Mouse (Mus musculus) R1 (cell line): ENCODE measurements around the gene Bpnt1.
A peak's percentile ranks its signal among the peaks of the same experiment; 100 is the strongest.
"Not testable (repeated sequence)": the region's sequence is repeated elsewhere in the genome, so short reads cannot be mapped to it uniquely, and the experiment has no call there.

ENCODE experiments used
- DNase-seq: peaks from one replicate; pipeline ENCODE4 v3.0.0-alpha.2; 2018; ENCODE audit warnings: low read depth, low spot score

The Bpnt1 gene

DNA sequence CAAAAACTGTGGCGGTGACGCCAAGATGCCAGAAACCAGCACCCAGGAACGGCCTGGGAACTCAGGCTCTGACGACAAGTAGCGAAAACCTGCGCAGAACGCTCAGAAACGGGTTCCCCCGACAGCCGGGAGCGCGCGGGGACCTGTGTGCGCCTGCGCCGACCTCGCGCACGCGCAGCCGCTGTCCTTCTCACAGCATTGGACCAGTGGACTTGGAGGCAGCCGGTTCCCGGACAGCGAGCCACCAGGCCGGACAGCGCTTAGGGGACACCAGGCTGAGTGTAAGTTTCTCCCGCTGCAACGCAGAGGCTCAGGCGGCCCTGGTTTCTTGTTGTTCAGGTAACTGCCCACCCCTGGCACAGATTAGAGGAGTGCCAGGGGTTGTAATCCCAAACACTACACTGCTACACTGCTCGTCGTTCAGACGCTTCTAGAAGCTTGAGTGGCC, at the start of gene Bpnt1:
Bpnt1 (plus strand) TSS at position 167 of the 448 bp plus-strand sequence.
- DNase-seq = peak; percentile 90

- no peak for DNase-seq
Observed at GRCm38 (mm10) chr1:185282846-185283245, 49.1 kb upstream of the Bpnt1 start.

- DNase-seq = no peak
Observed at GRCm38 (mm10) chr1:185283247-185283646, 48.7 kb upstream of the Bpnt1 start.

GRCm38 (mm10) chr1:185284740-185285139, 47.2 kb upstream of the Bpnt1 start:
- no peak for DNase-seq

DNA sequence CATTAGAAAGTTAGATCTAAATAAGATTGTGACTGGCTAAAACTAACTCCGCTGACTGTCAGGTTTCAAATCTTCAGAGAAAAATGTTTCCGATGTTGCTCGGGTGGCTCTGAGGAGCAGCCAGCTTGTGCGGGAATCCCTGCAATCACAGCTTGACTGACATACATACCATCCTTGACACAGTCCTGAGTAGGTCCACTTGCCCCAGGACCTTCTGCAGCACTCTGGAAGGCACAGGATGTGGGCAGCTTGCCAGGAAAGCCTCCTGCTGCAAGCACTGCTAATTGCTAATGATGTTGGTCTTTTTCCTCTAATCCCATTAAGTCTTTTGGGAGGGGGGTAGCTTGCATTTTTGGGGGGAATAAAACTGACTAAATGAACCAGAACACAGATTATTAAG, 46.8 kb upstream of the Bpnt1 start:
- no peak for DNase-seq

DNA sequence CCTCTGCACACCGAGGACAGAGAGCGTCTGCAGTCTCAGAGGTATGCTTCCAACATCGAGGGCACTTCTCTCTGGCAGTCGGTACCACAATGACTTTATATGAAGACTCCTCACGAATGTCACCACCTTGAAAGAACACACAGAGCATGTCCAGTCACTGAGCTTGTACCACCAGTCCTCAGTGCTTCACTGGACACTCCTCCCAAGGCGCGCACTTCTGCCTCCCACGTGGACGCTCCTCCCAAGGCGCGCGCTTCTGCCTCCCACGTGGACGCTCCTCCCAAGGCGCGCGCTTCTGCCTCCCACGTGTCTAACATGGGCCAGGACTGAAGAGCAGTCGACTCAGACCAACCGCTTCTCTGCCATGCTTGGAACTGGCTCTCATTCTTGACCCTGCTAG, 44.9 kb upstream of the Bpnt1 start:
- DNase-seq = no peak

GRCm38 (mm10) chr1:185289231-185289630, 42.7 kb upstream of the Bpnt1 start:
- no peak for DNase-seq

GRCm38 (mm10) chr1:185291336-185291735, 40.6 kb upstream of the Bpnt1 start:
- DNase-seq = no peak

DNA sequence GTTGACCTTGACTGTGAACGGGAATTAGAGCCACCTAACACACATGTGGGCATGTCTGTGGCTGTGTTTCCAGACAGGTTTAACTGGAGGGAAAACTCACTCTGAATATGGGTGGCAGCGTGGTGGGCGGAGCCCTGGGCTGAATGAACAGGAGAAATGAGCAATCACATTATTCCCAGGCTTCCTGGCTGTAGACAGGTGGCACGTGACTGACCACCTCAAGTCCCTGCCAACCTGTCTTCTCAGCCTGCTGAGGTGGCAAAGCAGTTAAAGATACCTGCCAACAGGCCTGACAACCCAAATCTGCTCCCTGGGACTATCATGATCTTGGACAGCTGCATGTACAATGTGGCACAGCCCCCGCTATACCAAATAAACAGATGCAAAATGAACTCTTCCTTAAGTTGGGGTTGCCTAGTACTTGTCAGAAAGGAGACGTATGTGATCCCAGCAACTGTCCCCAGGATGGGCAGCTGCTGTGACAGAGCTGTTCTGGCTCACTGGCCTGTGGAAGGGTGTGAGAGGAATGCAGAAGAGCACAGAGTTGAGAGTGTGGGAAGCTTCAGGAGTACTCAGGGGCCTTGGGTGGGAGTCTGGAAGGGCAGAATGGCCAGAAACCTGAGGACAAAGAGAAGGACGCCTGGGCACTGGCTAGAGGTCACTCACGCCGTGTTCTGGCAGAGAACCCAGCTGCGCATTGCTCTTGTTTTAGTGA, 39.1 kb upstream of the Bpnt1 start:
- no peak for DNase-seq

DNA sequence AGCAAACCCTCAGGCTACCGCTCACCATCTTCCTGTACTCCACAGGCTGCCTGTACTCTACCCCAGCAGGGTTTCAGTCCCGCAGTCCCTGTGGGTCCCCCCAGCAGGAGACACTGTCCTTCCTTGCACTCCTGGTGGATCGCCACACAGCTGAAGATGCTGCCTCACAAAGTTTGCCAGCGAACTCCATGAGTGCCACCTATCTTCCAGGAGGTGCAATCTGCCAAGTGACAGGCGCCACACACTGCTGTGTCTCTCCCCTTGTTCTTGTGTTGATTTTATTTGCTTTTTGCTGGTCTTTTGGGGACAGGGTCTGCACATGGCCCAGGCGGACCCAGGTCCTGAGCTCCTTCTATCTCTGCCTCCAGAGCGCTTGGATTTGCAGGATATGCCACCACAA, 35.1 kb upstream of the Bpnt1 start:
- no peak for DNase-seq

- no peak for DNase-seq
Observed at GRCm38 (mm10) chr1:185298496-185298895, 33.5 kb upstream of the Bpnt1 start.

GRCm38 (mm10) chr1:185302816-185303215, 29.1 kb upstream of the Bpnt1 start:
- peak; percentile 50 for DNase-seq

GRCm38 (mm10) chr1:185306836-185307235, 25.1 kb upstream of the Bpnt1 start:
- no peak for DNase-seq

DNA sequence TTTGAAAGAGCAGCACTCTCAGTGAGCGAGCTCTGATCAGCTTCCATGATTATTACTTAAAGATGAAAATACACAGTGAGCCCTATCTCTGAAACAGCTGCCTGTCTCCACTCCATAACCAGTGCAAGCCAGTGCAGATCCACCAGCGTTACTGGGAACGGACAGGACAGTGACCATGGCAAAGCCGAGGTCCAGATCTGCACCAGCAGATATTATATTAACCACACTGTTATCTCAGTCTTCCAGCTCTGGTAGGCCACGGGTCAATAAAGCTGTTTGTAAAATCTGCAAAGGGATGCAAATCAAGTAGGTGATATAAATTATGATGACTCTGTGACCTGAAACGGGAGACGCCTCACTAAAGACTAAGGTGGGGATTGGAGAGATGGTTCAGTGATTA, 24.3 kb upstream of the Bpnt1 start:
- DNase-seq = no peak

GRCm38 (mm10) chr1:185308334-185308733, 23.6 kb upstream of the Bpnt1 start:
- DNase-seq = no peak

DNA sequence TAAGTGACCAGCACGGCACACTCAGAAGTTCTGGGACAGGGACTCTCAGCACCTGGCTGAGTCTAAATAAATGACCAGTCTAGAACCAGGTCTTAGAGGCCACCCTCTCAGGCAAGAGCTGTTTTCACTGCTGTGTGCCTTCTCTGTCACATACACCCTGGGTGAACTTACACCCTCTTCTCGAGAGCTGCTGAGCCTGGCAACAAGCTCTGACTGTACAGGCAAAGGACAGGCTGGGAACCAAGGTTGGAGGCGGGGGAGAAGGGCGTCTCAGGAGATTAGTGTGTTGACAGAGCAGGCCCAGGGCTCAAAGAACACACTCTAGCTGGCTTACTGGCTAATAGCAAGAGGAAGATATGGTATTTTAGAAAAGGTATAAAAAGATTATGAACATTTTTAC, 23.0 kb upstream of the Bpnt1 start:
- no peak for DNase-seq

DNA sequence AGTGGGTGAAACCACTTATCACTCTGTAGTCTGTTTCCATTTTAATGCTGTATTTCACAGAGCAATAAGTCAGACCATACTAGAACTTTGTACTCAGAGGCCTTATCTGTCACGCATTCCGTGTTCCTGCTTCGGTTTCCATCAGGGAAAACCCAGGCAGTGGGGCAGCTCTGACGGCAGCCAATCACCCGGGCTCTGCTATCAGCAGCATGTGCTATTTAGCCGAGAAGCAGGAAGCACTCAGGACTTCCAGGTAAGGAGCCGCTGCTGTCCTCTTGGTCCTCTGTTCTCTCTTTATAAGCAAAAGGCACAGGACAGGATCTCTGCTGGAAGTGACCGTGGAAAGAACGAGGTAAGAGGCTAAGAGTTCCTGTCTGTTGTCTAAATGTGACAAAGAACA, 20.0 kb upstream of the Bpnt1 start:
- DNase-seq = no peak

DNA sequence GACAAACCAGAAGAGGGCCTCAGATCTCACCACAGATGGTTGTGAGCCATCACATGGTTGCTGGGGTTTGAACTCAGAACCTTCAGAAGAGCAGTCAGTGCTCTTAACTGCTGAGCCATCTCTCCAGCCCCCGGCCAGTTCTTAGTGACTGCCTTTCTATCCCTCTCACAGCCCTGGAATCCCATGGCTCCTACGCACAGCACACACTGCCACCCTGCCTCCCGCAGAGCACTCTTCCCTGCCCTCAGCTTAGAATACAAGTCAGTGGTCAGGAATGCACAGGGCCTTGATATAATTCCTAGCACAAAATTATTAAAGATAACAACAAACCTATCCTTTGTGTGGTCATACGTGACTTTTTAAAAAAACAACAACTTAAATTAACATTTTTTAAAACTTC, 17.4 kb upstream of the Bpnt1 start:
- no peak for DNase-seq

GRCm38 (mm10) chr1:185315846-185316568, 15.9 kb upstream of the Bpnt1 start:
- no peak for DNase-seq

GRCm38 (mm10) chr1:185327754-185328345, 4.1 kb upstream of the Bpnt1 start:
- not testable (repeated sequence) for DNase-seq

DNA sequence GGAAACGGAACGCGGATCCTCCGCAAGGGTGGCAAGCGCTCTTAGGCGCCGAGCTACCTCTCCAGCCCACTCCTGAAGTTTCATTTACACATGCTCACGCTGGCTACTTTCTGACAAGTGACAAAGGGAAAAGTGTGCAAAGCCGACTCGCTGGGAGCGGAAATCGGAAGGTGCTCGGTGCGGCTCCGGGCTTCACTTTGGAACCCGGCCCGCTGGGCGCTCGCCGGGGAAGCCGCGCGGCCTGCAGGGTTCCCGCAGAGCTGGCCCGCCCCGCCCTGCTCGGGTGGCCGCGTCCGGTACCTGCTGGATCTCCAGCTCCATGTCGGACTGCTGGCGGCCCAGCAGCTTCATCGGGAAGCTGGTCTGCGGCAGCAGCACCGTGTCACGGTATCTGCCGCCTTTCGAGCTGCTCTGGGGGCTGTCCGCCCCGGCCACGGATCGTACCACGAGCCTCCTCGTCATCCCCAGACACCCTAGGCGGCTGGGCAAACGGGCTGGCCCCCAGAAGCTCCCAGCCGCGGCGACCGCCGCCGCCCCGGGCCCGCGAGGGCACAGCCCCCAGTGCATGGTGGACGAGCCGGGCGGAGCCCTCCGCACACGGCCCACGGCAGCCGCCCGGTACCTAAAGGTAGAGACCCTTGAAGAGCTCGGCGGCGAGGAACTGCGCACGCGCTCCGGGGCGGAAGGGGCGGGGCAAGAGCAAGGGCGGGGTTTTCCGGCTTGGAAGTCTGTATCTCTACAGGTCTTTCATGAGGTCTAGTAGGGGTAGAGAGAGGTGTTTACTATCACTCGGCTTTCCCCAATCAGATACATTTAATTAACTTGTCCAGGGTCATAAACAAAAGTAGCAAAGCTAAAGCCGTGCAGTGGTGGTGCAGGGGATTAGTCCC, 3.0 kb upstream of the Bpnt1 start, which contains the start of gene Iars2:
Iars2 (minus strand) TSS at position 676 of the 890 bp plus-strand sequence.
- DNase-seq = peak; percentile 93

DNA sequence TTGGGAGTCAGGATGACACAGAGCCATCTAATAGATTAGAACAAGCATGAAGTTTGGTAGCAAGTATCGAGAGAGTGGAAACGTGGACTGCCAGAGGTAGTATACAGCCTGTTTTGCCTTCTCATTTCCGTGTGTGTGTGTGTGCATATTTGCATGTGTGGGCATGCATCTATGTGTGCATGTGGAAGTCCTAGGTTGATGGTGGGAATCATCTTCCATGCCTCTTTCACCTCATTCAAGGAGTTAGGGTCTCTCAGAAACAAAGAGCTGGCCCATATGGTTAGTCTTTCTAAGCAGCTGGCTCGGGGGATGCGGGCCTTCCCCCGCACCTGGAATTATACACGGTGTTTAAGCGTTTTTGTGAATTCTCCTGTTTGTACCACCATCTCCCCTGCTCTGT, 2.1 kb upstream of the Bpnt1 start:
- no peak for DNase-seq
